Mouse (Mus musculus) stomach, embryonic 15.5 days (tissue): ENCODE data around the gene Man2a2. TPM values are rescaled to one million over a fixed set of nuclear protein-coding genes. Genes with fewer than 3 reads are reported as not detected.

Experiments used
- polyA plus RNA-seq: library from polyadenylated mRNA; unstranded; fragments of >200 nt; fragmentation: Nextera tagmentation; extraction: Ambion mirVana; gene quantifications from 2 replicates; pipeline ENCODE4 v1.2.1, GENCODE M21; 2015

Gene Man2a2
- polyA plus RNA-seq, 1 experiment from 2014 or later, result 16.4 TPM

Other genes with a start within 250 kb of the Man2a2 start
- 22.1 and 23.8 TPM in 2 replicates for gene Sema4b, start 184.5 kb downstream of the Man2a2 start, polyA plus RNA-seq
- 157 and 158 TPM in 2 replicates for gene Cib1, start 138.6 kb downstream of the Man2a2 start, polyA plus RNA-seq
- 5.2 and 5.3 TPM in 2 replicates for gene Gdpgp1, start 138.5 kb downstream of the Man2a2 start, polyA plus RNA-seq
- gene Ttll13, start 125.0 kb downstream of the Man2a2 start, polyA plus RNA-seq, result 1.1 and 1.6 TPM in 2 replicates
- 47.3 and 52.0 TPM in 2 replicates for gene Ngrn, start 110.2 kb downstream of the Man2a2 start, polyA plus RNA-seq
- gene Vps33b, start 101.7 kb downstream of the Man2a2 start, polyA plus RNA-seq, result 12.9 and 15.6 TPM in 2 replicates
- 139 and 142 TPM in 2 replicates for gene Prc1, start 76.9 kb downstream of the Man2a2 start, polyA plus RNA-seq
- gene Rccd1, start 46.9 kb downstream of the Man2a2 start, polyA plus RNA-seq, result 10.0 and 13.8 TPM in 2 replicates
- gene Unc45a, start 30.4 kb downstream of the Man2a2 start, polyA plus RNA-seq, result 35.5 and 38.3 TPM in 2 replicates
- gene Hddc3, start 28.3 kb downstream of the Man2a2 start, polyA plus RNA-seq, result 16.4 and 20.1 TPM in 2 replicates
- 12.5 and 13.5 TPM in 2 replicates for gene Fes, start 16.6 kb upstream of the Man2a2 start, polyA plus RNA-seq
- gene Furin, start 34.1 kb upstream of the Man2a2 start, polyA plus RNA-seq, result 11.6 and 12.5 TPM in 2 replicates
- 18.5 and 21.6 TPM in 2 replicates for gene Blm, start 163.7 kb upstream of the Man2a2 start, polyA plus RNA-seq